Mouse (Mus musculus) lung, postnatal 4 days (tissue): ENCODE results near the gene Tbc1d10b.
A peak's percentile ranks its signal among the peaks of the same experiment; 100 is the strongest.

Experiments used
- DNase-seq, 2 experiments: peaks; one replicate each; pipeline ENCODE4 v3.0.0; 2021

The Tbc1d10b gene

GRCm38 (mm10) chr7:127147901-127148300 lies 60.4 kb downstream of the Tbc1d10b start:
- peak in 1 of 2 experiments; percentile 71 for DNase-seq
